In genomic region chr13:73970545-73971448, GRCm38 (mm10) we compare ENCODE assay signal across 8 mouse cellular contexts. TPM values are rescaled to one million over a fixed set of nuclear protein-coding genes. Genes with fewer than 3 reads are reported as not detected.
DNase-seq lines count a peak whose midpoint lies in the region; ATAC-seq and TF ChIP-seq lines count a peak whose summit lies in the region.

No protein-coding gene starts in this region.

- peak overlapping the region; percentile 45 for H3K4me3 ChIP-seq in brown adipose tissue, adult 24 weeks (ENCODE audit: insufficient read depth, low read depth, low read length)
- peak overlapping the region; percentile 29; the same call in 1 of the 2 replicates for H3K4me3 ChIP-seq in heart, embryonic 15.5 days
- H3K4me3 ChIP-seq in kidney, postnatal 0 days (replicated peaks; ENCODE audit: low read depth, low read length) = peak overlapping the region; percentile 6; the same call in 1 of the 2 replicates
- H3K4me3 ChIP-seq in liver, embryonic 13.5 days (replicated peaks) = no peak overlapping the region
- H3K4me3 ChIP-seq in thymus, adult 2 months (ENCODE audit: control insufficient read depth, insufficient read depth, low read length) = no peak overlapping the region

- H3K36me3 ChIP-seq in heart, embryonic 15.5 days = no peaks in the 10 kb centered on the region
- H3K36me3 ChIP-seq in kidney, postnatal 0 days (ENCODE audit: insufficient read depth, low read length) = no peaks in the 10 kb centered on the region
- no peaks in the 10 kb centered on the region for H3K36me3 ChIP-seq in liver, embryonic 13.5 days
- H3K36me3 ChIP-seq in thymus, adult 2 months (ENCODE audit: control insufficient read depth, insufficient read depth, low read length) = no peaks in the 10 kb centered on the region

- TF ChIP-seq POLR2A in thymus, adult 2 months (IDR thresholded peaks at IDR 0.05; ENCODE audit: control insufficient read depth, extremely low read depth, insufficient read depth, low read length, poor library complexity) = no peak

- H3K9me3 ChIP-seq in heart, embryonic 15.5 days (replicated peaks) = no peaks in the 10 kb centered on the region
- H3K9me3 ChIP-seq in kidney, postnatal 0 days (replicated peaks; ENCODE audit: low read length) = no peaks in the 10 kb centered on the region
- no peaks in the 10 kb centered on the region for H3K9me3 ChIP-seq in liver, embryonic 13.5 days (replicated peaks)

- peaks cover 14% of the 10 kb centered on the region; the same call in 1 of the 2 replicates for H3K4me1 ChIP-seq in brown adipose tissue, adult 24 weeks (ENCODE audit: control insufficient read depth, insufficient read depth, insufficient read length, low read length)
- H3K4me1 ChIP-seq in heart, embryonic 15.5 days (replicated peaks) = peaks cover 15% of the 10 kb centered on the region
- H3K4me1 ChIP-seq in kidney, postnatal 0 days (replicated peaks; ENCODE audit: insufficient read depth, low read length) = no peaks in the 10 kb centered on the region
- H3K4me1 ChIP-seq in liver, embryonic 13.5 days (replicated peaks) = peaks cover 12% of the 10 kb centered on the region
- no peaks in the 10 kb centered on the region for H3K4me1 ChIP-seq in thymus, adult 2 months (replicated peaks; ENCODE audit: control insufficient read depth, insufficient read depth, low read length)

- H3K4me2 ChIP-seq in heart, embryonic 15.5 days = peak overlapping the region; percentile 54
- peak overlapping the region; percentile 38; the same call in 1 of the 2 replicates for H3K4me2 ChIP-seq in kidney, postnatal 0 days (ENCODE audit: low read length)
- H3K4me2 ChIP-seq in liver, embryonic 13.5 days = peak overlapping the region; percentile 47

- 11% methylated on average over 12 of the region's 12 CpGs for WGBS in heart, embryonic 15.5 days
- WGBS in kidney, postnatal 0 days = 22% methylated on average over 12 of the region's 12 CpGs
- WGBS in liver, embryonic 13.5 days (ENCODE audit: insufficient replicate concordance) = 15% methylated on average over 12 of the region's 12 CpGs
- WGBS in thymus, adult 2 months = 42% methylated on average over 12 of the region's 12 CpGs

- peak; percentile 89 for ATAC-seq in heart, embryonic 15.5 days (replicated peaks; ENCODE audit: insufficient number of reproducible peaks, insufficient read depth, low FRiP score, low read depth)
- ATAC-seq in kidney, postnatal 0 days (replicated peaks; ENCODE audit: low FRiP score, low read depth) = peak; percentile 91
- peak; percentile 69 for ATAC-seq in liver, embryonic 13.5 days (ENCODE audit: low read depth)

- H3K27ac ChIP-seq in brown adipose tissue, adult 24 weeks (replicated peaks; ENCODE audit: low read depth, low read length) = peak overlapping the region; percentile 95
- peak overlapping the region; percentile 77 for H3K27ac ChIP-seq in heart, embryonic 15.5 days
- peak overlapping the region; percentile 52 for H3K27ac ChIP-seq in kidney, postnatal 0 days
- no peak overlapping the region for H3K27ac ChIP-seq in liver, embryonic 13.5 days
- H3K27ac ChIP-seq in thymus, adult 2 months (ENCODE audit: control insufficient read depth, insufficient read depth, low read length) = no peak overlapping the region

- peak; percentile 70 for DNase-seq in ES-CJ7 (ENCODE audit: low read depth, low spot score)
- DNase-seq in fibroblast of lung, adult 2 months (ENCODE audit: low read depth) = peak; percentile 12
- peak; percentile 93 for DNase-seq in kidney, postnatal 0 days (ENCODE audit: low spot score)
- peak; percentile 32 for DNase-seq in liver, embryonic 13.5 days
- DNase-seq in neural tube, embryonic 10.5 days (ENCODE audit: extremely low spot score, low spot score) = peak; percentile 58
- peak; percentile 25 for DNase-seq in thymus, adult 2 months

- TF ChIP-seq CTCF in kidney, postnatal 0 days (IDR thresholded peaks at IDR 0.05; ENCODE audit: low read depth) = peak; percentile 93
- TF ChIP-seq CTCF in thymus, adult 2 months (IDR thresholded peaks at IDR 0.05; ENCODE audit: borderline replicate concordance, control insufficient read depth, extremely low read depth, insufficient read depth, low read length, poor library complexity) = no peak; the same call in 1 of the 2 replicates

- H3K9ac ChIP-seq in heart, embryonic 15.5 days = no peak overlapping the region
- H3K9ac ChIP-seq in kidney, postnatal 0 days (ENCODE audit: low read depth, low read length) = no peak overlapping the region
- no peak overlapping the region for H3K9ac ChIP-seq in liver, embryonic 13.5 days

- H3K27me3 ChIP-seq in heart, embryonic 15.5 days = no peaks in the 10 kb centered on the region
- H3K27me3 ChIP-seq in kidney, postnatal 0 days (ENCODE audit: insufficient read depth, low read length) = no peaks in the 10 kb centered on the region
- no peaks in the 10 kb centered on the region for H3K27me3 ChIP-seq in liver, embryonic 13.5 days
- no peaks in the 10 kb centered on the region for H3K27me3 ChIP-seq in thymus, adult 2 months (ENCODE audit: control insufficient read depth, insufficient read depth, low read length)

RNA-seq across cellular contexts. Expression of gene Zdhhc11, which starts 7.1 kb away (rescaled TPM):
- polyA plus RNA-seq in brown adipose tissue, adult 24 weeks (2012; ENCODE audit: insufficient read depth, insufficient read length, missing spikeins) = not detected in 2 replicates
- polyA plus RNA-seq in heart, embryonic 15.5 days (2015; fragmentation: Nextera tagmentation; extraction: Ambion mirVana) = not detected in 2 replicates
- not detected in 2 replicates for polyA plus RNA-seq in kidney, postnatal 0 days (2015; fragmentation: Nextera tagmentation; extraction: Ambion mirVana)
- polyA plus RNA-seq in liver, embryonic 13.5 days (2015; fragmentation: Nextera tagmentation; extraction: Ambion mirVana) = not detected in 2 replicates
- polyA plus RNA-seq in thymus, adult 2 months (2012; rRNA removed) = 0.08 TPM in 1 of 2 replicates, not detected in the other

RNA-seq across cellular contexts. Expression of gene Brd9, which starts 33.2 kb away (rescaled TPM):
- 15.4 and 16.2 TPM in 2 replicates for polyA plus RNA-seq in brown adipose tissue, adult 24 weeks (2012; ENCODE audit: insufficient read depth, insufficient read length, missing spikeins)
- polyA plus RNA-seq in heart, embryonic 15.5 days (2015; fragmentation: Nextera tagmentation; extraction: Ambion mirVana) = 37.0 and 37.5 TPM in 2 replicates
- polyA plus RNA-seq in kidney, postnatal 0 days (2015; fragmentation: Nextera tagmentation; extraction: Ambion mirVana) = 35.5 and 39.0 TPM in 2 replicates
- polyA plus RNA-seq in liver, embryonic 13.5 days (2015; fragmentation: Nextera tagmentation; extraction: Ambion mirVana) = 18.1 and 18.2 TPM in 2 replicates
- 51.8 and 60.6 TPM in 2 replicates for polyA plus RNA-seq in thymus, adult 2 months (2012; rRNA removed)

RNA-seq across cellular contexts. Expression of gene Trip13, which starts 33.2 kb away (rescaled TPM):
- 0.50 TPM in 1 of 2 replicates, not detected in the other for polyA plus RNA-seq in brown adipose tissue, adult 24 weeks (2012; ENCODE audit: insufficient read depth, insufficient read length, missing spikeins)
- 22.0 and 25.4 TPM in 2 replicates for polyA plus RNA-seq in heart, embryonic 15.5 days (2015; fragmentation: Nextera tagmentation; extraction: Ambion mirVana)
- polyA plus RNA-seq in kidney, postnatal 0 days (2015; fragmentation: Nextera tagmentation; extraction: Ambion mirVana) = 19.1 and 21.9 TPM in 2 replicates
- 29.0 and 34.3 TPM in 2 replicates for polyA plus RNA-seq in liver, embryonic 13.5 days (2015; fragmentation: Nextera tagmentation; extraction: Ambion mirVana)
- polyA plus RNA-seq in thymus, adult 2 months (2012; rRNA removed) = 3.7 and 4.9 TPM in 2 replicates

RNA-seq across cellular contexts. Expression of gene Tppp, which starts 38.4 kb away (rescaled TPM):
- polyA plus RNA-seq in brown adipose tissue, adult 24 weeks (2012; ENCODE audit: insufficient read depth, insufficient read length, missing spikeins) = 15.1 and 18.7 TPM in 2 replicates
- polyA plus RNA-seq in heart, embryonic 15.5 days (2015; fragmentation: Nextera tagmentation; extraction: Ambion mirVana) = 4.1 and 5.6 TPM in 2 replicates
- polyA plus RNA-seq in kidney, postnatal 0 days (2015; fragmentation: Nextera tagmentation; extraction: Ambion mirVana) = 0.42 and 0.56 TPM in 2 replicates
- 0.20 and 0.30 TPM in 2 replicates for polyA plus RNA-seq in liver, embryonic 13.5 days (2015; fragmentation: Nextera tagmentation; extraction: Ambion mirVana)
- polyA plus RNA-seq in thymus, adult 2 months (2012; rRNA removed) = 5.3 and 7.0 TPM in 2 replicates

Comparison
In these comparisons a context has a peak if more than half of its experiments do, and no peak if none do; other contexts are left out.
1. DNase-seq: peak in every context shown above with its lines; median percentile 93 in kidney, postnatal 0 days; 70 in ES-CJ7; 58 in neural tube, embryonic 10.5 days; 32 in liver, embryonic 13.5 days; 25 in thymus, adult 2 months; 12 in fibroblast of lung, adult 2 months.
2. H3K27ac ChIP-seq: peak in brown adipose tissue, adult 24 weeks (single experiment), heart, embryonic 15.5 days (single experiment) and kidney, postnatal 0 days (single experiment); none in liver, embryonic 13.5 days (single experiment) and thymus, adult 2 months (single experiment).
3. H3K4me3 ChIP-seq: peak in brown adipose tissue, adult 24 weeks (single experiment), heart, embryonic 15.5 days (single experiment) and kidney, postnatal 0 days (single experiment); none in liver, embryonic 13.5 days (single experiment) and thymus, adult 2 months (single experiment).
4. Peak in every context shown above with its lines, with median percentiles within 50 percentile points of each other: ATAC-seq and H3K4me2 ChIP-seq.